Mouse (Mus musculus) myocyte (in vitro differentiated cells): ENCODE data around the gene Epha3.

Experiments
- MAX ChIP-seq: IDR thresholded peaks from one replicate; pipeline ENCODE4 v1.6.1; 2011; ENCODE audit warnings: low read depth, mild to moderate bottlenecking, control low read depth
- MYOD1 ChIP-seq, 3 experiments: IDR thresholded peaks; one replicate each; pipeline ENCODE4 v1.6.1; 2011; ENCODE audit warnings: control low read depth in 2 of 3, low read depth in 2 of 3, mild to moderate bottlenecking in 2 of 3, moderate library complexity in 1 of 3; ENCODE audit not compliant: insufficient read length in 2 of 3, control insufficient read depth in 1 of 3
- MYOG ChIP-seq, 3 experiments: IDR thresholded peaks; one replicate each; pipeline ENCODE4 v1.6.1; 2011; ENCODE audit warnings: control low read depth in 2 of 3, low read depth in 2 of 3, mild to moderate bottlenecking in 2 of 3; ENCODE audit not compliant: insufficient read length in 2 of 3, control insufficient read depth in 1 of 3, insufficient read depth in 1 of 3
- POLR2A ChIP-seq: IDR thresholded peaks from one replicate; pipeline ENCODE4 v1.6.1; 2011; ENCODE audit warnings: low read depth, mild to moderate bottlenecking, control low read depth, moderate library complexity; ENCODE audit not compliant: insufficient read length
- TCF3 ChIP-seq: IDR thresholded peaks from one replicate; pipeline ENCODE4 v1.6.1; 2011; ENCODE audit warnings: low read depth, control low read depth; ENCODE audit not compliant: insufficient read length
- USF1 ChIP-seq: IDR thresholded peaks from one replicate; pipeline ENCODE4 v1.6.1; 2011; ENCODE audit warnings: low read depth, mild to moderate bottlenecking, control low read depth, moderate library complexity

DNA sequence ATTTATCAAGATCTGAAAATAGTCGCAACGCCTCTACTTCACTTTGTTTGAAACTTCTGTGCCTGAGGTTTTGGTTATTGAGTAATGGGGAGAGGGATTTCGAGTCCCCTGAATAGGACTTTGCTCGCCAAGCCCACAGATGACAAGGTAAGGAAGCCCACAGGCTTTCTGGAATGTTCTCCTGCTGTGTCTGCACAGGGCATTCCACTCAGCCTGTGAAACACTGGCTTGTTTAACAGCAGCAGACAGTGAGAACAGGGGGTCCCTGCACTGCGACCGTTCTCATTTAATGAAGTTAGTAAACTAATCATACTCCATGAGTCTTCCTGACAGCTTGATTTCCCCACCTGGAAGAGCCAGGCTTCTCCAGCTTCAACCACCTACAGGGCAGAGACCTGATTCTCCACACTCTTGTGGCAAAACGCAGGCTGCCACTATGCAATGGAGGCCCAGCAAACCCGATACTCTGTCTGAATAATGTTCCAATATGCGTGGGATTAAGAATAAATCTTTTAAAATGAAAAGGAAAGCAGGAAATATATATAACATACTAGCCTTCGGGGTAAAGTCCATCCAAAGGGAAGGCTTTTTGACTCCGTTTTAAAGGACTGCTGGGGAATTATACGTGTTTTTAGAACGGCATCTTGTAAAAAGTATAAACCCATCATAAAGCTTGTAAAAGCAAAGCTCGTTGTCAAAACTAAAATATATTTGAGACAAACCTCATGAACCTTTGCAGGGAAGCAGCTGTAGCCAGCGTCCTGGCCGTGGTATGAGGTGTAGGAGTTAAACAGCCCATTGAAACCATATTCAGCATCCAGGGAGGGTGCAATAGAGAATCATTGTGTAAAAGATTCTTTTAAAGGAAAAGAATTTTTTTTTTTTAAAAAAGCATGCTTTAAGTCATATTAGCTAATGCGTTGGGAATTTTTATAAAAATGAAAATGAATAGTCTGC is 156.8 kb downstream of the Epha3 start:
- no peak for TF ChIP-seq POLR2A
- TF ChIP-seq MAX: no peak
- TF ChIP-seq USF1: no peak
- no peak for TF ChIP-seq MYOG (IDR thresholded peaks at IDR 0.05; ENCODE audit: control insufficient read depth in 1 of 3, insufficient read depth in 1 of 3, insufficient read length in 2 of 3, low read depth in 2 of 3)
- no peak for TF ChIP-seq MYOD1 (IDR thresholded peaks at IDR 0.05; ENCODE audit: control insufficient read depth in 1 of 3, insufficient read length in 2 of 3, low read depth in 2 of 3)
- no peak for TF ChIP-seq TCF3
